Mouse (Mus musculus): Measurements from ENCODE around the gene Gm42372.

Gm42372 gene

DNA sequence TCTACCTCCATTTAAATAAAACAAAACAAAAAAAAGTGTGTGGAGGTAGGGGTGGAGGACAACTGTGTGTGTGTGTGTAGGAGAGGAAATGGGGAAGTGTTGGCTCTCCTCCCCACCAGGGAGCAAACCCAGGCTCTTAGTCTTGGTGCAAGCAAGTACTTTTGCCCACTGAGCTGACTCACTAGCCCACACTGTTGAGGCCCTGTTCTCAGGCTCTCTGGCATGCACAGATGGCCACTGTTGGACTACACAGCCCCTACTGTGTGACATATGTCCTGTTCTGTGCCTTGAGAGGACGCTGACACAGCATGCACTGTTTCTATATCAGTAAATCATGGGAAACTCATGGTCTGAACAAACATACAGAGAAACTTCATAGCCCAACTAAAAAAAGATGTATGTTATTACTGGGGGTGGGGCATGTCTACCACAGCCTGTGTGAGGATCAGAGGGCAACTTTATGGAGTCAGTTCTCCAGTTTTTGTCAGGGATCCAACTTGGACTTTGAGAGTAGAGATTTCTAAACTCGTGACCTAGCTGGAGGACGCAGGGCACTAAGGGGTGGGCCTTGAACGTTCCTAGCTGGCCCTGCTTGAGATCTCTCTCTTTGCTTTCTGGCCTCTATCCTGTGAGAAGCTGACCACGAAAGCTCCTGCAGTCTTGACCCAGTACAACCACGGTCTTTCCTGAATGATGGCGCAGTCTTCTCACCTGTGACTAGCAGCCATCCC lies 20.5 kb downstream of the Gm42372 start:
- no peak for DNase-seq (ENCODE audit: low read depth, low spot score)

DNA sequence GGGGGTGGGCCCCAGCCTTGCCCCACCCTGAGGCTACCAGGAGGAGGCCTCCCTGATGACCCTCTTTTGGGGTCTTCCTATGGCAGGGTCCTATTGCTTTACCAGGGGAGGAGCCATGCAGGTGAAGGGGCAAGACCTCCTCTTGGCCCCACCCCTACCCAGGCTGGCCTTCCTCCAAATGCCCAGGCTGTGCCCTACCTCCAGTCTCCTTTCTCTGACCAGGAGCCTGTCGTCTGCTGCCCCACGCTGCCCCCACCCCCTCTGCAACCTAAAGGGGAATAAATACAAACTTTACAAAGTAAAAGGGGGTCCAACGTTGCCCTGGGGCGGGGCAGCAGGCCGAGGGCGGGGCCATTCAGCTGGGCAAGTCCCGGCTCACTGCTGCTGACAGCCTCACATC lies 21.8 kb downstream of the Gm42372 start:
- DNase-seq (ENCODE audit: low read depth, low spot score): no peak

DNA sequence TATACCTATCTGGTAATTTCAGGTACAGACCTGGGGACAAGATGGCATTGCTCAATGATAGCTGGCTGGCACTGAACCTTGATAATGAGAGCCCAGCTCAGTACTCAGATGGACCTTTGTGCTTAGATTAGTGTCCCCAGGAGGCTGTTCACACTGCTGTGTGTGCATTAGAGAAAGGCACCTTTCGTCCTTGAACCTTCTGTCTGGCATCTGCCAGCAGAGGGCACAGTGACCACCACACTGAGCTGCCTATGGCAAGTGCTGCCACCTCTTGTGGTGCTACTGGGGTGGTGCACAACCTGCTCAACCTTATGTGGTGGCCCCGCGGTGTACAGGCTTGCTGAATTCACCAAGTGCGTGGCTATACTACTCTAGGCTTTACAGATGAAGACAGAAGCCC lies 24.4 kb downstream of the Gm42372 start:
- peak; percentile 55 for DNase-seq (ENCODE audit: low read depth, low spot score)

DNA sequence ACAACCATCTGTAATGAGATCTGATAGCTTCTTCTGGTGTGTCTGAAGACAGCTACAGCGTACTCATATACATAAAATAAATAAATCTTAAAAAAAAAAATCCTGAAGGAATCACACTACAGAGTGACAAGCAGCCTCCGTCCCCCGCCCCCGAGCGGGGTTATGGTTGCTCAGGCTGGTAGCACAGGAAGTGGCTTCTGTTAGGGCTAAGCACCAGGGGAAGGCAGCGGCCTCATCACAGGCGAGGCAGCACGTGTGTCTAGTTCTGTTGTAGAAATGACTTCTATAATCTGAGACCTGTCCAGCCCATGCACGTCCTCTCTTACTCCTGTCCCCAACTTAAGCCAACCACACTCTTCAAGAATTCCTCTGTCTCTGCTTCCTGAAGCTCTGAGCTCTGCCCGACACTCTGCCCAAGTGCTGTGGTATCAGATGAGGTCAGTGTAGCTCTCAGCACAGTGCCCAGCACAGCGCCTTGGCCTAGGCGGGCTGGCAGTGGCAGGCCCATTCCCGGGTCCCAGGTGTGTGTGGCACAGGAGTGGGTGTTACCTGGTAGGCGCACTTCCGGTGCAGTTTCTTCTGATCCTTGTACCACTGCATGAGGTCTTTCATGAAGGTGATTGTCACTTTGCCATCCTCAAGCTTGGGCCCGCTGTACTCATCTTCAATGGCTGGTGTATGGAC lies 26.6 kb downstream of the Gm42372 start:
- DNase-seq (ENCODE audit: low read depth, low spot score): no peak

DNA sequence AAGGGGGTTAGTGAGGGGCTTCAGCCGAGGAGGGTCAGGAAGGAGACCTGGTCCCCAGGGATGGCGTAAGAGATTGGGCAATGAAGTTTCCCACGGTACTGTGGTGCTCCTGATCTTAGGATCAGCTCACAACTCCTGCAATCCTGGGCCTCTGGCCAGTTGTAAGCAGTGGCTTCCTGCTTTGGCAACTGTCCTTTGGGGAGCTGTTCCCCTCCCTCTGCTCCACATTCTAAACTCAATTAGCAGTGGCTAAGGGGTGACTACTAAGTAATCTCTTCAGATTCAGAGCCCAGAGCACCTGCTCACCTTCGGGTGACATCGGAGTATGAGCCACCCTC lies 27.1 kb downstream of the Gm42372 start:
- DNase-seq (ENCODE audit: low read depth, low spot score): no peak

DNA sequence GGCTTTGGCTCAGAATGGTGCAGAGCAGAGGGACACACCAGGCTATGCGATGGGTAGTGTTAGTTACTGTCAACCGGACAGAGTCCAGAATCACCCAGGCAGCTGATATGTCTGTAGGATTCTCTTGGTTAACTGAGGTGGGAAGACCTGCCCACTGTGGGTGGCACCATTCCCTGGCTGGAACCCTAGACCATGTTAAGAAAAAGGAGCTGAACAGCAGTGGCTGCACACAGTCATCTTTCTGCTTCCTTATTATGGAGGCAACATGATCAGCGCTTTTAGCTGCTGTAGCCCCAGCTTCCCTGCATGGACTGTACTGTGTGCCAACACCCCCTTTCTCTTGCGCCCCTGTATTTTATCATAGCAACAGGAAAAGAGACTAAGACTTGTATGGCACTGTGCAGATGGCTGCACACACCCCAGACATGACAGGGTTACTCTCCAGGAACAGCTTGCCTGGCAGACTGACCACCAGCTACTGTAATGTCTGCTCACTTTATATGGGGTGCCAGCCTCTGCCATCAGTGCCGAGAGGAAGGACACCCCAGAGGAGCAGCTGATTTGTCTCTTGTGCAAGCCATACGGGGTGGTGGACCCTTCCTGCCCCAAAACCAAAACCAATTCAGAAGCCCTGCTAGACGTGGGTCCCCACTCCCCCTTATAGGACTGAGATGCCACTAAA lies 29.2 kb downstream of the Gm42372 start:
- no peak for DNase-seq (ENCODE audit: low read depth, low spot score)

DNA sequence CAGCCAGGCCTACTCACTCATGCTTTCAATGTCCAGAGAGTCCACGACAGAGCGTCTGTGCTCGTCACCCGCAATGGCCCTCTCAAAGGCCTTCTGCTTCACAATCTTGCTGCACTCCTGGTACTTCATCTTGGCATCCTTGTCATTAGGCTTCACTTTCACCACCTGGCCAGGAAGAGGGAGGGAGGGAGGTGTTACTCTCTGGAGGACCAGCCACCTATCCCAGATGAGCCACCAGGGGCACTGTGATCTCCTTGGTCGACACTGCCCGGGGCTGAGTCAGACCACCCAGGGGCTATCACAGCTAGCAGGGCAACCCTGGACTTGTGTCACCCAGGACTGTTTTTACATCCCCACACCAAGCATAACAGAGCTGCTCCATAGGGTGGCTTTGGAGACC lies 32.5 kb downstream of the Gm42372 start:
- no peak for DNase-seq (ENCODE audit: low read depth, low spot score)

DNA sequence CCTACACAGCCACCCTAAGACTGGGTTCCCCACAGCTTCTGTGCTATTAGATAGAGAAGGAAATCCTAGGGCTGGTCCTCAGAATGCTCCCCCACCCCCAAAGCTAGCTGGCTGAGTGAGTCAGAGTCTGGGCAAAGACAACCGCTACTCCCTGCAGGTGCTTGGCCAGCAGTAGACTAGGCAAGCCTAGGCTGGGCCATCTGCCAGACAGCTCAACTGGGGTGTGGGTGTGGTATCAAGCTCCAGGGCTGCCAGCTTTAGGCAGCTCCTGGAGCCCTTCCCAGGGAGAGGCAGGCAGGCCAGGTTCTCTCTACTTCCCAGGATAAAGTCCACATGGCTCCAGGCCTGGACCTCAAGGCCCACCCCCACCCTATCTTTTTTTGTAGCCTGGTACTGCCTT lies 34.1 kb downstream of the Gm42372 start:
- DNase-seq (ENCODE audit: low read depth, low spot score): peak; percentile 97

DNA sequence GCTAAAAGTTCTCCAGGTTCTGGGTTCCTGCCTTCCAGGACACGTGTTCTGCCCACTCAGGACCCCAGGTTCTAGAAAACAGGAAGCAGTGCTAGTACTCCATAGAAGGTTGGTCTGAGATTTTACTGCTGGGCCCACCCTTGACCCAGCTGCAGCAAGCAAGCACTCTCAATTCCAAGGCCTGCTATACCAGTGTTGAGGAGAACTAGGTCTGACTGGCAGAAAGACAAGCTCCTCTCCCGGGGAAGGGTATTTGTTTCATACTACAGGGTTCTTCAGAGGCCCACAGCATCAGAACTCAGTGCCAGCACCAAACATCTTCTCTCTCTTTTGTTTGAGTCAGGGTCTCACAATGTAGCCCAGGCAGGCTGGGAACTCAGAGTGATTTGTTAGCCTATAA lies 35.0 kb downstream of the Gm42372 start:
- no peak for DNase-seq (ENCODE audit: low read depth, low spot score)

DNA sequence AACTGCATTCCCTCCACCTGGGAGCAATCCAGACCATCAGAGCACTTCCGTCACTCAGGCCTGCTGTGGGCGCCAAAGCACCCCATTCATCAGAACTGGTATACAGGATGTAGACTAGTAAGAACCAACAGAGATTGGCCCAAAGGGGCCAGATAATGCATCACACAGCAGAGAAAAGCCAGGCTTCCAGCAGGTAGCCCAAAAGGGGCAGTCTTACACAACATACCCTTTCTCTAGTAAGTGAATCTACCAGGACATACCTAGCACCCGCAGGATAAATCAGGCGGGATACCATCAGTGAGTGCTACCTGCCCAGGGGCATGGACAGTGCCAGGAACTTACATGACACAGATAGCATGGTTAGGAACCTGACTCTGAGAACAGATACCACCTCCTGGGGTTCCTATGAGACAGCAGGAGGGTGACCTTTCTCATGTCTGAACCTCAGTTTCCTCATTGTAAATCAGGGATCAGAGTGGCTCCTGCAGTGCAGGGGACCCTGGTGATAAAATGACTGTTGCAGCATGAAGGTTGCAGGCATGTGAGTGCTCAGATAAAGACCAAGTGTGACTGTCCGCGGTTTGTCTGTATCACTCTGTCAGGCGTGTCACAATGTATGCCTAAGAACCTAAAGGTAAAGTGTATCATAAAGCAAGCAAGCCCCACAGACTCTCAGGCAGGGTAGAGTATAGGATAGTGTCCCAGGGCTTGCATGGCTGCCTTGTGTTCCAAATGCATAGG lies 36.7 kb downstream of the Gm42372 start:
- no peak for DNase-seq (ENCODE audit: low read depth, low spot score)

DNA sequence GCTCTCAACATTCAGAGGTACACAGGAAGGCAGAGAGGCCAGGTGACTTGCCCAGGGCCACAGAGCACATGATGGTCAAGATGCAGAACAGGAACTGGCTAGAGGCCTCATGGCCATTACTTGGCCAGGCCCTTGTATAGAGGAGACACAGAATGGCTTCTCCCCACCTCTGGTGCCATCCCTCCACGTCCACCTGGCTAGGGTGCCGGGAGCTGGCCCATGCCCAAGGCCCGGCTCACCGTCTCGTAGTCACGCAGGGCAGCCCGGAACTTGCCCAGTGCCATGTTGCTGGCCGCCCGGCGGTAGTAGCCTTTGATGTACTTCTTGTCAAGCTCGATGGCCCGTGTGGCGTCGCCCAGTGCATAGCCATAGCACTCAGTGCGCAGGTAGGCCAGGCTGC lies 39.3 kb downstream of the Gm42372 start:
- no peak for DNase-seq (ENCODE audit: low read depth, low spot score)

DNA sequence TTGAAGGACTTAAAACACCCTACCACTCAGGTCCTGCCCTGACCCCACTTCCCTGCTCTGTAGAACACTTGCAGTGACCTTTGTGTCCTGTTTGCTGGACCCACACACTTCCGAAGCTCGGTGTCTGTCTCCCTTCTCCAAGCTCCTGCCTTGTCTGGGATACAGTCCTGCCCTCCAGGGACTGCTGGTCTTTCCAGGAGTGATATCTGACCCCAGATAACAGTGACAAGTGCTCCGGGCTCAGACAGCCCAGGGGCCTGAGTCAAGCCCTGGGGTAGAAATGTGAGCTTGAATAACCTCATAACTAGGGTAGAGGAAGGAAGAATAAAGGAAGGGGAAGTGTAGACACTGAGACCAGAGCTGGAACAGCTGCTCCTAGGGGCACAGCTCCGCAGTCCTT lies 40.8 kb downstream of the Gm42372 start:
- no peak for DNase-seq (ENCODE audit: low read depth, low spot score)

DNA sequence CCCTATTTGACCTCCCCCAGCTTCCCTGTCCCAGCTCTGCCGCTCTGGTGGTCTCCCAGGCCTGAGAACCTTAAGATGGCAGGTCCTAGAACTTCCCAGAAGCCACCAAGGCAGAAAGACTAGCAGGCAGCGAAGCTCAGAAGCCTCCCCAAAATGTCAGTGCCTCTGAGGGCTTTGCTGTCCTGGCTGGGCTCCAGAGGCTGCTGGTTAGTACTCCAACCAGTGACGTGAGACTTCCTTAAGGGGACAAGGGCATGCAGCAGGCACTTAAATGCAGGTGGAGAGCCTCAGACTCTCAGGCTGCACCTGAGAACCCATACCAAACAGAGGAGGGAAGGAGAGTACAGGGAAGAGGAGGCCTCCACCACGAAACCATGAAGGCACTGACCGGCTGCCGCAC lies 41.3 kb downstream of the Gm42372 start:
- no peak for DNase-seq (ENCODE audit: low read depth, low spot score)

DNA sequence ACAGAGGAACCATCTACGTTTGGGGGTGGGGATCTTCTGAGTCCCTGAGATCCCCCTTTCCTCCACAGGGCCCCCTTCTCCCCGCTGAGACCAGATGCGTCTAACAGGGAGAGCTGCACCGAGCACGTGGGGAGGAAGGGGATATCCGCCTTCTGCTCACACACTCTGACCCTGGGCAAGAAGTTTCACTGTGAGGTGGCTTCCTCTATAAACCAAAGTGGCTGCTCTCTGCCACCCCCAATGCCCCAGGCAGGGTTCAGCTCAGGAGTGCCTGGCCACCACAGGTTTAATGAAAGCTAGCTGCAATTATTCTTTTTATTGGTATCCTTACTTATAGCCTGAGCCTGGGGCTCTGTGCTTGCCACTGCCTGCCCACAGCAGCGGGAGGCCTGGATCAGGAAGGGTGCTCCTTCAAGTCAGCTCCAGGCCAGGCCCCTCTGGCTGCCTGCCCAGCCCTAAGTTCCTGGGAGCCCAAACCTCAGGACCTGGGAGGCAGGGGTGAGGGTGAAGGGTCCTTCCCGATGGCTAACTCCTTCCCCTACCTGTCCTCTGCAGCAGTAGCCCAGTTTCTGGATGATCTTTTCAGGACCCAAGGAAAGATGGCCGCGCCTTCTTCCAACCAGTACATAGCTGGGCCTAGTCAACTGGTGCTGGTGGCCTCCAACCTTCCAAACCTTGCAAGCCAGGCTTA lies 42.1 kb downstream of the Gm42372 start:
- no peak for DNase-seq (ENCODE audit: low read depth, low spot score)

DNA sequence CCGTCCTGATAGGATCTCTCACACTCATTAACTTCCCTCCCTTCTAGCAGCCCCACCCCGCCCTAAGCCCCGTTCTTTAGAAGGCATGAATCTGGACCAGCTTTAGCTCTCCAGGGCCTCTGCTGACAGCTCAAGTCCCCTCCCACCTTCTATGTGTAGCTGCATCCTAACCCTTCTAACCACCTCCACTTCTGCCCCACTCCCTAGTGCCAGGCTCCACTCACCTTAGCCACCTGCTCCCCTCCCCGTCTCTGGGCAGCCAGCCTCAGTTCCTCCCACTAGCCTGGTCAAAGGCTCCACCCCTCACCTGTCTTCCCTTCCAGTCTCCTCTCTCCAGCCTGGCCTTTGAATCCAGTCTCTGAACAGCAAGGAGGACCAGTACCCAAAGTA lies 42.6 kb downstream of the Gm42372 start:
- DNase-seq (ENCODE audit: low read depth, low spot score): no peak

DNA sequence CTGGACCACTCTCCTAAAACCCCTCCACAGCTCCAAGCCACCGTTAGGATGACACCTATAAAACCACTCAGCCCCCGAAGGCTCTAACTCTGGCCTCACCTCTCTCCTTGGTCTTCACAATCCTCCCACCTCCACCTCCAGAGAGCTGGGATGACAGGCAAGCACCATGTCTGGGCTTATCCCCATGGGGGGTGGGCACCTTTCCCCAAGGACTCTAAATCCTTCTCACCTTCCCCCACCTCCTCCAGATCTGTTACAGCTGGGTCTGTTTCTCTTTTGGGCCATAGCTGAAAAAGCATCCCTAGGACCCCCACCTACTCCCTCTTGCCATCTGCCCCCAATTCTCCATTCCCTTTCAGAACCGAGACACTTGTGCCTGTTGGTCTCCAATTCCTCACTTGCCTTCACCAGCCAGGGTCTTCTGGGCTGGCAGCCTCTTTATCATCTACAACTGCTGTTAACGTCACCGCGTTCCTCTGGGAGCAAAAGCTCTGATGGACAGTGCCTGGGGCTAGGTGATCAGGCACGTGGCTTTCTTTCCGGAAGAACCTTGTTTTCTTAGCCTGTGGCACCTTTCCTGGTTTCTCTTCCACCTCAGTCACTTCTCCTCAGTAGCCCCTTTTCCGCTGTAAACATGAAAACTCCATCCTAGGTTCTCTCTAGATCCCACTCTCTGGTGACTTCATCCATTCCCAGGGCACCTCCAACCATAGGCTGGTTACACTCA lies 43.2 kb downstream of the Gm42372 start:
- DNase-seq (ENCODE audit: low read depth, low spot score): no peak

DNA sequence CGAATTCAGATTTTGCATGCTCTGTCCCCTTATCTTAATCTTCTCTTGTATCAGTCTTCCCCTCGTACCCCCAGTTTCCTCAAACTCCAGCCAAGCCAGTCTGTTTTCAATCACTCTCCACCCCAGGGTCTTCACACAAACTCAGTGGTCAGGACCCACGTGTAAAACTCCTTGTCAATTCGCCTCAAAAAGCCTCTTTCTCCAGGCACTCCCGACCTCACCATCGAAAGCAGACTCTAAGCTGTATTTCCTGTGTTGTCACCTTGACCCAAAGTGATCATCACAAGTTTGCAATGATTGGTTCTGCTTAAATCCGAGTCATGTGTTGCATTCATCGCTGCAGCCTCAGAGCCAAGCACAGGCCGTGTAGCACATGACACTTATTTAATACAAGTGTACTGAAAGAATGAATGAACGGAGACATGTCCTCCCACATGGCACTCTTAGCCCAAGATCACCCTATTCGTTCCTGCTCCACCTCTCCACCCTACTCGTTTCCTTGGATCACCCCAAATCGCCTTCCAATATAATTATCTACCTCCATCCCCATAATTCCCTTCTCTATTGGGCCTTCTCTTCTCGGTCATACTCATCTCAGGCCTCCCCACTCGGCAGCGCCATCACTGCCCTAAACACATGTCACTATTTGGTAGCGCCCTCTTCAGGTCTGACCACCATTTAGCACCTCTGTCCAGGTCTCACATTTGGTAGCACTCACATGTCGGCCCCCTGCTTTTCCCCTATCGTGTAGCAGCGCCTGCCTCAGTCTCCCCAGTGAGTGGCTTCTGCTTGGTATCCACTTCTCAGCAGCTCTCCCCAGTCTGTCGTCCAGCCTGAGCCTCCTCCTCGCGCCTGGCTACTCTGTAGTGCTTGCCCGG lies 44.1 kb downstream of the Gm42372 start:
- DNase-seq (ENCODE audit: low read depth, low spot score): peak; percentile 88

DNA sequence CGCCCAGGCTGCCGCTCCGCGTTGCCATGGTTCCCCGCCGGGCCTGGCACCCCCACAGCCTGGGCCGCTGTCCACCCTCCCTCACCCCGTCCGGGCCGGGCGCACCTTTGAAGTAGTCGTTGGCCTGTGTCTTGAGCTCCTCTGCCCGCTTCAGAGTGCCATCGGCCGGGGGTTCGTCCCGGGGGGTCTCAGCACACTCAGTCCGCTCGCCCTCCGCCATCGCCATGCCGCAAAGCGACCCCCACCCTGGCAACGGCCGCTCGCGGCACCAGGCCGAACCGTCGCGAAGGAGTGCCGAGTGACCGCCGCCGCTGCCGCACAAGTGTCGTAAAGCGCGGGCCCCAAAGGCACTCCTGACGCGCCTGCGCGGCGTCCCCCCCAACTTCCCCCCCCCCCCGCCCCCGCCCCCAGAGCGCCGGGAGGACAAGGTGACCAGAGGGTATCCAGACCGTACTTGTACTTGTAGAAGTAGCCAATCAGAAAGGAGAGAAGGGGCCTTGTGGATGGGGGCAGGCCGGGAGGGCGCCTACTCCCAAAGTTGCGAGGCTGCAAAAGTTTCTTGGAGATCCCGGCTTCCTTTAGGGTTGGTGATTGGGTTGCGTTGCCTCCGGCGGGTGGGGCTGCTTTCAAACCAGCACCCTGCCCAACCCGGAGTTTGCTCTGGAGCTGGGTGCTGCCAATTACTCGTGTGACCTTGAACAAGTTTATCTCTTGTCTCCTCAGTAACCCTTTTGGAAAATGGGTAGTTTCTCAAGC lies 44.9 kb downstream of the Gm42372 start, which contains the start of gene Ppp5c:
TSS of gene Ppp5c (minus strand) at position 337 of the 756 bp plus-strand sequence.
- DNase-seq (ENCODE audit: low read depth, low spot score): peak; percentile 80

DNA sequence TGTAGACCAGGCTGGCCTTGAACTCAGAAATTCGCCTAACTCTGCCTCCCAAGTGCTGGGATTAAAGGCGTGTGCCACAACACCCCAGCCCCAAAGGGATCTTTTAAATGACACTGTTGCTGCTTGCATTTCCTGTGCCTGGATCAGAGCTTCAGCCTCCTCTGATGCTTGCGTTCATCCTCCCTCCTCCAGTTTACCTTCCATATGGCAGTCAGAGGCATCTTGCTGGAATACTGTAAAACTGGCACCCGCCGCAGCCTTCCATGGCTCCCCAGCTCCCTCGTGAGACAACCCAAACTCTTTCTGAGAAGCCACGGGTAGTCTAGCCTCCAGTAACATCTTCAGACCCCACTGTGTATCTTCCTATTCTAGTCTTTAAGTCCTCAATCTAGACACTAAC lies 46.0 kb downstream of the Gm42372 start:
- DNase-seq (ENCODE audit: low read depth, low spot score): no peak

Measured in 3T3-L1 (cell line).